Mouse (Mus musculus) neural tube, embryonic 12.5 days (tissue): ENCODE measurements at regions not wholly inside any gene's neighbourhood (a gene's known extent, or its start where the extent isn't known, plus 50 kb on each side); places are given as distances from the start of the nearest gene placed in this dataset.

Experiments
- ATAC-seq: fragments of 200-750 bp; cut with Nextera tagmentation; 2 replicates; pipeline ENCODE4 v1.8.0; 2017; ENCODE audit warnings: low read depth, mild to moderate bottlenecking, moderate TSS enrichment, moderate library complexity; ENCODE audit not compliant: low FRiP score
- H3K27ac ChIP-seq: fragments of 300-500 bp; sonication (generic); 2 replicates; pipeline ENCODE4 v1.5.1; 2016
- H3K27me3 ChIP-seq: fragments of 300-500 bp; sonication (generic); replicated peaks from 2 replicates; pipeline ENCODE4 v1.6.1; 2016; ENCODE audit warnings: mild to moderate bottlenecking
- H3K36me3 ChIP-seq: fragments of 300-500 bp; sonication (generic); 2 replicates; pipeline ENCODE4 v1.6.1; 2016; ENCODE audit warnings: mild to moderate bottlenecking
- H3K4me1 ChIP-seq: fragments of 300-500 bp; sonication (generic); 2 replicates; pipeline ENCODE4 v1.6.1; 2016
- H3K4me2 ChIP-seq: fragments of 300-500 bp; sonication (generic); replicated peaks from 2 replicates; pipeline ENCODE4 v1.6.1; 2016; ENCODE audit warnings: mild to moderate bottlenecking
- H3K4me3 ChIP-seq: fragments of 300-500 bp; sonication (generic); 2 replicates; pipeline ENCODE4 v1.5.1; 2016
- H3K9ac ChIP-seq: fragments of 300-500 bp; sonication (generic); 2 replicates; pipeline ENCODE4 v1.6.1; 2016; ENCODE audit warnings: mild to moderate bottlenecking
- H3K9me3 ChIP-seq: fragments of 300-500 bp; sonication (generic); 2 replicates; pipeline ENCODE4 v1.6.1; 2016; ENCODE audit warnings: mild to moderate bottlenecking
- WGBS: fragments of 180-500 bp; shearing (Covaris S2); methylation state at CpG from one replicate; pipeline ENCODE4 v1.1.7; 2016; 5-methylcytosine and 5-hydroxymethylcytosine counted together

DNA sequence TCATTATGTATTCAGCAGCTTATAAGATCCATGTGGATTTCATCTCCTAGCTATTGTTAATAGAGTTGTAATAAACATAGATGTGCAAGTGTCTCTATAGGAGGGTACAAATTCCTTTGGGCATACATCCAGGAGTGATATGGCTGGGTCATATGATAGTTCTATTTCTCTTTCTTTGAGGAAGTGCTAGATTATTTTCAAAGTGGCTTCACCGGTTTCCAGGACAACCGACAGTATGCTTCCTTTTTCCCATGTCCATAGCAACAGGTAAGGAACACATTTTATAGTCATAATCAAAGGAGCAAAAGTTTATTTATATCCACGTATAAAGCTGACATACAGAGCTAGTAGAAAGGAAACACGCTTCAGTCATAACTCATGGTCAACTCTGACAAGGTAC, 710.2 kb upstream of the Tenm4 start:
- no peak overlapping the region for H3K9ac ChIP-seq
- no peak overlapping the region for H3K4me2 ChIP-seq
- WGBS, result 76% methylated on average over 4 of the region's 4 CpGs
- no peak for ATAC-seq
- no peak overlapping the region for H3K4me3 ChIP-seq
- H3K27ac ChIP-seq, result no peak overlapping the region
- no peaks in the 10 kb centered on the region for H3K9me3 ChIP-seq
- no peaks in the 10 kb centered on the region for H3K36me3 ChIP-seq
- no peaks in the 10 kb centered on the region for H3K27me3 ChIP-seq
- no peaks in the 10 kb centered on the region for H3K4me1 ChIP-seq

DNA sequence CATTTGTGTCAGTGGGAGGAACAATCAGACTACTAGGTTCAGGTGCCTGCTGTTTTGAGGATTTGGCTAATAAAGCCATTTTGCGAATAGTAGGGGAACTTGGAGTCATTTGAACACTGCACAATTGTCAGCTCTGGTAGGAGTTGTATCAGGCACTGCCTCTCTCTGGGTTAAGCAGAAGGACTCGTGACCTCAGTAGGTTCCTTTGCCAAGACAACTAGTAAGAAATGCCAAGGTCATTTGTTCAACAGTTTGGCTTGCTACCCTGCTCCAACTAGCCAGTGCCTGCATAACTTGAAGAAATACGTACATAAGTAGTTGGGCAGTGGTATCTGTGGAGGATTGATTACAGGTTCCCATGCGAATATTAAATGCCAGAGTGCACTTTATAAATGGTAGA, 705.5 kb upstream of the Tenm4 start:
- ATAC-seq, result no peak
- Histone ChIP-seq H3K27me3 (no peaks in the 10 kb centered on the region), H3K9ac (no peak overlapping the region), H3K4me3 (no peak overlapping the region), H3K4me2 (no peak overlapping the region), H3K27ac (no peak overlapping the region), H3K36me3 (no peaks in the 10 kb centered on the region), H3K9me3 (no peaks in the 10 kb centered on the region), H3K4me1 (no peaks in the 10 kb centered on the region)
- WGBS, result 89% methylated on average over 4 of the region's 4 CpGs

DNA sequence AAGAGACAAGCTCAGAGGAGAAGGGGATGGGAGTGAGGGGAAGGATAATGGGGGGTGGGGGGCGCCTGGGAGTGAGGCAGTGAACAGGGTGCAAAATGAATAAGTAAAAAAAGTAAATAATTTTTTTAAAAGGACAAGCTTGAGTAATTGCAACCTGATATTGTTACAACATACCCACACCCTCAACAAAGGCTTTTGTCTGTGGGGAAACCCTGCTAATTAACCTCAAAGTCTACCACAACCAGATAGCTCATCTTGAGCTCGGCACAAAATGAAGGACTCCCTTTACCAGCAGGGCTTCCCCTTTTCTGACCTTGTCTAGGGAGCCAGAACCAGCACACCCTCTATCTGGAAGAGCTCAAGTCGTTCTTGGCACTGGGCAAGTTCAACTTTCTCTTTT, 704.0 kb upstream of the Tenm4 start:
- H3K4me1 ChIP-seq, result no peaks in the 10 kb centered on the region
- H3K4me3 ChIP-seq, result no peak overlapping the region
- H3K4me2 ChIP-seq, result no peak overlapping the region
- no peak overlapping the region for H3K9ac ChIP-seq
- no peaks in the 10 kb centered on the region for H3K36me3 ChIP-seq
- H3K9me3 ChIP-seq, result no peaks in the 10 kb centered on the region
- ATAC-seq, result no peak
- H3K27ac ChIP-seq, result no peak overlapping the region
- 33% methylated on average over 3 of the region's 3 CpGs for WGBS
- no peaks in the 10 kb centered on the region for H3K27me3 ChIP-seq

GRCm38 (mm10) chr7:95473892-95474291, 697.2 kb upstream of the Tenm4 start:
- H3K9me3 ChIP-seq, result no peaks in the 10 kb centered on the region
- H3K27me3 ChIP-seq, result no peaks in the 10 kb centered on the region
- no peaks in the 10 kb centered on the region for H3K36me3 ChIP-seq
- H3K4me3 ChIP-seq, result no peak overlapping the region
- ATAC-seq, result no peak
- no peaks in the 10 kb centered on the region for H3K4me1 ChIP-seq
- H3K4me2 ChIP-seq, result no peak overlapping the region
- no peak overlapping the region for H3K27ac ChIP-seq
- WGBS, result 86% methylated on average over 4 of the region's 4 CpGs
- H3K9ac ChIP-seq, result no peak overlapping the region

- H3K4me3 ChIP-seq, result no peak overlapping the region
- no peaks in the 10 kb centered on the region for H3K9me3 ChIP-seq
- no peak overlapping the region for H3K9ac ChIP-seq
- 21% methylated on average over 5 of the region's 5 CpGs for WGBS
- ATAC-seq, result no peak
- H3K4me2 ChIP-seq, result no peak overlapping the region
- no peaks in the 10 kb centered on the region for H3K36me3 ChIP-seq
- no peaks in the 10 kb centered on the region for H3K4me1 ChIP-seq
- H3K27me3 ChIP-seq, result no peaks in the 10 kb centered on the region
- H3K27ac ChIP-seq, result no peak overlapping the region
Observed at GRCm38 (mm10) chr7:95480121-95480726, 690.8 kb upstream of the Tenm4 start.

- Histone ChIP-seq H3K4me1 (no peaks in the 10 kb centered on the region), H3K36me3 (no peaks in the 10 kb centered on the region), H3K9ac (no peak overlapping the region), H3K4me3 (no peak overlapping the region), H3K9me3 (no peaks in the 10 kb centered on the region), H3K27me3 (no peaks in the 10 kb centered on the region), H3K4me2 (no peak overlapping the region), H3K27ac (no peak overlapping the region)
- WGBS, result 6% methylated on average over 4 of the region's 4 CpGs
- ATAC-seq, result peak; percentile 78; the same call in 1 of the 2 replicates
Observed at GRCm38 (mm10) chr7:95489666-95490065, 681.4 kb upstream of the Tenm4 start.

GRCm38 (mm10) chr7:95494793-95495192, 676.3 kb upstream of the Tenm4 start:
- Histone ChIP-seq H3K27me3 (no peaks in the 10 kb centered on the region), H3K4me2 (no peak overlapping the region), H3K4me1 (no peaks in the 10 kb centered on the region), H3K9me3 (no peaks in the 10 kb centered on the region), H3K36me3 (no peaks in the 10 kb centered on the region), H3K9ac (no peak overlapping the region), H3K4me3 (no peak overlapping the region), H3K27ac (no peak overlapping the region)
- ATAC-seq, result no peak
- 62% methylated on average over 1 of the region's 1 CpGs for WGBS

DNA sequence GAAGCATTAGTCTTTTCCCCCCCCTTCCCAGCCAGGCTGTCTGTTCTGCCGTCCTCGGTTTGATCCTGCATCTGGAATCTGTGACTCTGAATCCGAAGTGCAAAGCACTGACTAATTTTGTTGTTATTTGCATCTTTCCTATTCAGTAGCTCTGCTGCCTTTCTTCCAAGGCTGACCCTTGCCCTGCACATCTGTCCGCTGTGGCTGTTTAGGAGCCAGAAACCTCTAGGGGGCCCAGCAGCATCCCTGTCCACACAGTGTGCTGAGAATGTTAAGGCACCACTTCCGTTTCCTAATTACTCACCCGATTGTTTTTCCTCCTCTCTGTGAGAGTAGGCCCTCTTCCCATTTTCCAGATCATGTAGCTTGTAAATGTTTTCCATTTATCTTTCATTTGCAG, 668.1 kb upstream of the Tenm4 start:
- Histone ChIP-seq H3K9me3 (no peaks in the 10 kb centered on the region), H3K4me1 (no peaks in the 10 kb centered on the region), H3K9ac (no peak overlapping the region), H3K4me3 (no peak overlapping the region), H3K4me2 (no peak overlapping the region), H3K27me3 (no peaks in the 10 kb centered on the region), H3K27ac (no peak overlapping the region), H3K36me3 (no peaks in the 10 kb centered on the region)
- ATAC-seq, result no peak
- 12% methylated on average over 6 of the region's 6 CpGs for whole genome bisulfite sequencing

- H3K27me3 ChIP-seq, result no peaks in the 10 kb centered on the region
- H3K4me2 ChIP-seq, result no peak overlapping the region
- H3K9me3 ChIP-seq, result no peaks in the 10 kb centered on the region
- no peaks in the 10 kb centered on the region for H3K4me1 ChIP-seq
- H3K4me3 ChIP-seq, result no peak overlapping the region
- H3K27ac ChIP-seq, result no peak overlapping the region
- H3K36me3 ChIP-seq, result no peaks in the 10 kb centered on the region
- no peak for ATAC-seq
- WGBS, result 82% methylated on average over 3 of the region's 3 CpGs
- no peak overlapping the region for H3K9ac ChIP-seq
Observed at GRCm38 (mm10) chr7:95547256-95547655, 623.8 kb upstream of the Tenm4 start.

DNA sequence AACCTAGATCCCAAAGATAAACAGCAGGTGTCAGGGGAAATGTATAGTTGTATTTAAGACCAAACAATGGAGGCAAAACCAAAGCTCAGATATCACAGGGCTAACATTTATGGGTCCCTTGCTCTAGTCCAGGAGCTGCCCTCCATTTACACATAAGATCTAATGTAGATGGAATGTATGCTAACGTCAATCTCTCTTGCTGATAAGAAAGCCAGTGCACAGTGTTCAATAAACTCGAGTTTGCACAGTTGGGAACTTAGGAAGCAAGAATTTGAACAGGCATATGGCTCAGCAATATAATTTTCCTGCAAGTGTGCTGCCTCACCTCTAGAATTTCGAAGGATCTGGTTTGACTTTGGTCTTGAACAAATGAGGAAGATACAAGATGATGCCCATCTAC, 620.9 kb upstream of the Tenm4 start:
- Histone ChIP-seq H3K27me3 (no peaks in the 10 kb centered on the region), H3K36me3 (no peaks in the 10 kb centered on the region), H3K9ac (no peak overlapping the region), H3K9me3 (no peaks in the 10 kb centered on the region), H3K4me2 (no peak overlapping the region), H3K4me3 (no peak overlapping the region), H3K4me1 (no peaks in the 10 kb centered on the region), H3K27ac (no peak overlapping the region)
- WGBS, result 73% methylated on average over 3 of the region's 3 CpGs
- no peak for ATAC-seq

DNA sequence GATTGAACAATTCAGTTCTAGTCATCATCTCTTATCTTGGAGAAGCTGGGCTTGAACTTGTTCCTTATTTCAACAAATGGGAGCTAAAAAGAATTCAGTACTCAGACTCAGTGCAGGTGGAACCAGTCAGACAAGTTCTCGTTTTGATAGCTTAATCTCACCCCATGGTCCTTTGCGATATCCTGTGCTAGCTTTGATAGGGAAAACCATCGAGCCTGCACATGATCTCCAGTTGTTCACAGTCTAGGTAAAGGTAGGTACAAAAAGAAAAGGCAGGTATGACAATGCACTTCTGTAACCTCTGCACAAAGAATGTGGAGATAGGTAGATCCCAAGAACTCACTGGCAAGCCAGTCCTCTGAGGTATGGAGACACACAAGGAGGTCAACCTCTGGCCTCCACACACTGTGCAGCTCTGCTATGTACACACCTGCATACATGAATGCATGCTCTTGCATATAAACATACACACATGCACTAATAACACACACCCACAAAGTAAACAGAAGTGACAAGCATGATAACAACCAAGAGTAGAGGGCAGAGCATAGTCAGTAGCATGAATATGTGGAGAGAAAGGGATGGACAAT, 619.2 kb upstream of the Tenm4 start:
- Histone ChIP-seq H3K4me1 (no peaks in the 10 kb centered on the region), H3K9ac (no peak overlapping the region), H3K27ac (no peak overlapping the region), H3K4me3 (no peak overlapping the region), H3K27me3 (no peaks in the 10 kb centered on the region), H3K36me3 (no peaks in the 10 kb centered on the region), H3K9me3 (no peaks in the 10 kb centered on the region), H3K4me2 (no peak overlapping the region)
- no peak for ATAC-seq
- WGBS, result 93% methylated on average over 3 of the region's 3 CpGs

DNA sequence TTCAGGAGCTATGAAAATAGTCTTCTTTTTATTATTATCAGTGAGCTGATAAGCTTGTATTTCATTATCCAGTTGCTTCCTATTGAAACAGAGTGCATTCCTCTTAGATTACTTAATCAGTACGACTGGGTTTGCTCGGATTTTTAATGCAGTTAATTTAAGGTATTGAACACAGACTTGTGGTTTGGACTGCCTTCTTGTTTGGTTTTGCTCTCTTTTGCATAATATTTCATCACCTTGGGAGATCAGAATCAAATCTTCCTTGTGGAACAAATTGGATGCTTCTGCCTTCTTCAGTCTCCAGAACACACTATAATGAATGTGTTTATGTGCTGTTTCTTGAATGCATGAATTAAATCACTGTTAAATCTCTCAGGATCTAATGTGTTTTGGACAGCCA, 612.5 kb upstream of the Tenm4 start:
- no peak overlapping the region for H3K9ac ChIP-seq
- WGBS, result 87% methylated on average over 2 of the region's 2 CpGs

DNA sequence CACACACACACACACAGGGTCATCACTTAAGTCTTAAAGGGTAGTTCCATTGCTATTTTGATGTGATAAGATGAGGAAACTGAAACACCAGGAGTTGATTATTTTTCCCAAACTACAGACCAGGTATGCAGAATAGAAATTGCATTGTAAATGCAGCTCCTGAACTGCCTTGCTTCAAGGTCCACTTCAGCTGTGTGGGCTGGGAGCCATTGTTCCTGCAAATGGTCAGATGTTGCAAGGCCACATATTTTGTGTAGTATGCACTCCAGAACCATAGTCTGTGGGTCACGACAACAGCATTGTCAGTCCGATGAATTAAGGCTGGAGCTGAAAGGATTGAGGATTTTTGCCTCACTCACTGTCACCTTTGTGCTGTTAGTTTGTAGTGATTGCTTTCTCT, 592.4 kb upstream of the Tenm4 start:
- WGBS, result 92% methylated on average over 2 of the region's 2 CpGs
- no peak overlapping the region for H3K4me3 ChIP-seq
- no peak overlapping the region for H3K9ac ChIP-seq
- no peaks in the 10 kb centered on the region for H3K9me3 ChIP-seq
- H3K4me1 ChIP-seq, result no peaks in the 10 kb centered on the region
- ATAC-seq, result no peak
- no peak overlapping the region for H3K4me2 ChIP-seq
- H3K36me3 ChIP-seq, result no peaks in the 10 kb centered on the region
- no peaks in the 10 kb centered on the region for H3K27me3 ChIP-seq
- no peak overlapping the region for H3K27ac ChIP-seq

More for the DNA sequence above, 612.5 kb upstream of the Tenm4 start:
- Histone ChIP-seq H3K4me2 (no peak overlapping the region), H3K27me3 (no peaks in the 10 kb centered on the region), H3K4me3 (no peak overlapping the region), H3K27ac (no peak overlapping the region), H3K4me1 (no peaks in the 10 kb centered on the region), H3K36me3 (no peaks in the 10 kb centered on the region), H3K9me3 (no peaks in the 10 kb centered on the region)
- ATAC-seq, result no peak
